Mouse (Mus musculus) lung, adult 2 months (tissue): ENCODE measurements around the gene Carmil1. TPM values are rescaled to one million over a fixed set of nuclear protein-coding genes. Genes with fewer than 3 reads are reported as not detected.

Experiments used
- DNase-seq: peaks from one replicate; pipeline ENCODE4 v3.0.0; 2022
- H3K4me1 ChIP-seq: fragments of 200-500 bp; 2 replicates; pipeline ENCODE4 v1.6.1; 2011; ENCODE audit warnings: low read length; ENCODE audit not compliant: control insufficient read depth, insufficient read depth
- H3K4me3 ChIP-seq: fragments of 200-500 bp; replicated peaks from 2 replicates; pipeline ENCODE3; 2011; ENCODE audit warnings: low read depth, mild to moderate bottlenecking, control low read depth, low read length; ENCODE audit errors: extremely low read depth
- CTCF ChIP-seq: fragments of 200-500 bp; IDR thresholded peaks from 2 replicates; pipeline ENCODE4 v1.5.1; 2011; ENCODE audit warnings: mild to moderate bottlenecking, low read length, control low read depth; ENCODE audit not compliant: insufficient read depth
- POLR2A ChIP-seq: fragments of 200-500 bp; IDR thresholded peaks from 2 replicates; pipeline ENCODE4 v1.6.1; 2011; ENCODE audit warnings: low read depth, mild to moderate bottlenecking, control low read depth, low read length, borderline replicate concordance; ENCODE audit errors: extremely low read depth
- WGBS: fragments of 180-500 bp; shearing (Covaris S2); methylation state at CpG from one replicate; pipeline ENCODE4 v1.1.7; 2018; 5-methylcytosine and 5-hydroxymethylcytosine counted together
- polyA plus RNA-seq: library from polyadenylated mRNA; depleted of rRNA; stranded (reverse); fragments of >200 nt; gene quantifications from 2 replicates; pipeline ENCODE4 v1.2.3, GENCODE M21; 2012; rRNA removed

The Carmil1 gene
- 9.5 and 17.3 TPM in 2 replicates for polyA plus RNA-seq

- WGBS = under 1% methylated on average over 95 of the region's 96 CpGs
- peak; percentile 86 for DNase-seq
- H3K4me1 ChIP-seq = 0 out of 2 replicates have a peak, but pooled peaks cover 2% of the 10 kb centered on the region
- H3K4me3 ChIP-seq = peak within 1 kb of the TSS; percentile 66
- TF ChIP-seq CTCF = peak; percentile 55
- TF ChIP-seq POLR2A = peak; percentile 55; the same call in 1 of the 2 replicates
These were observed at the start of gene Carmil1 for GRCm38 (mm10) chr13:24280439-24281431. TSS of gene Carmil1 (minus strand) at chr13:24280795.

GRCm38 (mm10) chr13:24330128-24330527 is 49.5 kb upstream of the Carmil1 start:
- 77% methylated on average over 4 of the region's 4 CpGs for WGBS
- TF ChIP-seq POLR2A = no peak
- TF ChIP-seq CTCF = no peak
- peaks cover 6% of the 10 kb centered on the region for H3K4me1 ChIP-seq
- H3K4me3 ChIP-seq = no peak overlapping the region
- no peak for DNase-seq

GRCm38 (mm10) chr13:24328036-24328817 is 47.6 kb upstream of the Carmil1 start:
- TF ChIP-seq CTCF = no peak
- TF ChIP-seq POLR2A = no peak
- no peak overlapping the region for H3K4me3 ChIP-seq
- DNase-seq = no peak
- H3K4me1 ChIP-seq = peaks cover 8% of the 10 kb centered on the region
- WGBS = 54% methylated on average over 9 of the region's 9 CpGs

- H3K4me3 ChIP-seq = no peak within 1 kb of the TSS
- WGBS = 79% methylated on average over 5 of the region's 5 CpGs
- no peak for DNase-seq
- peaks cover 8% of the 10 kb centered on the region for H3K4me1 ChIP-seq
- TF ChIP-seq POLR2A (no peak), CTCF (no peak)
These were observed 46.6 kb upstream of the Carmil1 start, which contains the start of gene Cmah for GRCm38 (mm10) chr13:24327201-24327600. TSS of gene Cmah (plus strand) at chr13:24327404.

- no peak for DNase-seq
- 0 out of 2 replicates have a peak, but pooled peaks cover 2% of the 10 kb centered on the region for H3K4me1 ChIP-seq
- 77% methylated on average over 6 of the region's 6 CpGs for WGBS
- no peak overlapping the region for H3K4me3 ChIP-seq
- TF ChIP-seq CTCF (no peak), POLR2A (no peak)
These were observed 40.7 kb upstream of the Carmil1 start for GRCm38 (mm10) chr13:24321313-24321712.

- Histone ChIP-seq H3K4me1 (no peaks in the 10 kb centered on the region), H3K4me3 (no peak overlapping the region)
- TF ChIP-seq CTCF (peak; percentile 8; the same call in 1 of the 2 replicates), POLR2A (no peak)
- DNase-seq = no peak
- 12% methylated on average over 4 of the region's 4 CpGs for WGBS
These were observed 38.0 kb upstream of the Carmil1 start for GRCm38 (mm10) chr13:24318618-24319017.

- 76% methylated on average over 3 of the region's 3 CpGs for whole genome bisulfite sequencing
- TF ChIP-seq CTCF (no peak), POLR2A (no peak)
- DNase-seq = no peak
- no peaks in the 10 kb centered on the region for H3K4me1 ChIP-seq
- no peak overlapping the region for H3K4me3 ChIP-seq
These were observed 36.0 kb upstream of the Carmil1 start for GRCm38 (mm10) chr13:24316563-24316962.

- no peak for TF ChIP-seq CTCF
- no peak for TF ChIP-seq POLR2A
- H3K4me1 ChIP-seq = no peaks in the 10 kb centered on the region
- WGBS = 86% methylated on average over 8 of the region's 8 CpGs
- no peak overlapping the region for H3K4me3 ChIP-seq
- no peak for DNase-seq
These were observed 30.7 kb upstream of the Carmil1 start for GRCm38 (mm10) chr13:24311011-24311940.
